Mouse (Mus musculus) heart, postnatal 36 days (tissue): ENCODE data around the gene Bcl7a. TPM values are rescaled to one million over a fixed set of nuclear protein-coding genes. Genes with fewer than 3 reads are reported as not detected.

Source experiments
- DNase-seq, 2 experiments: peaks; one replicate each; pipeline ENCODE4 v3.0.0; 2021 to 2022
- intact Hi-C: fragments of 180-260 bp; cut with DNase I; formaldehyde crosslinking; loops from one replicate; pipeline ENCODE4 v1.15.1; 2025
- total RNA-seq, 2 experiments: library from RNA; stranded (reverse); gene quantifications; 2 replicates each; pipeline ENCODE4 v1.2.3; 2021

Bcl7a gene
- total RNA-seq: 10 to 100 TPM in 1 of 2 experiments, 1 to 10 TPM in 1; 7.1 to 12.3 TPM

GRCm38 (mm10) chr5:123343707-123344627, at the start of gene Bcl7a:
Gene Bcl7a (plus strand): TSS chr5:123343834.
- peak; percentile 92 to 96 for DNase-seq
- intact Hi-C loops: no loop called here

- DNase-seq: no peak
- intact Hi-C loops: no loop called here
Observed at GRCm38 (mm10) chr5:123294653-123295052, 49.0 kb upstream of the Bcl7a start.

- no peak for DNase-seq
- intact Hi-C loops: loop anchor here (1.0 kb wide), 1 partner anchor 21 kb away; no protein-coding TSS in a partner anchor
Observed at GRCm38 (mm10) chr5:123296224-123296806, 47.3 kb upstream of the Bcl7a start.

- no peak for DNase-seq
- intact Hi-C loops: loop anchor here (1.0 kb wide), 1 partner anchor 20 kb away; no protein-coding TSS in a partner anchor
Observed at GRCm38 (mm10) chr5:123296972-123297754, 46.5 kb upstream of the Bcl7a start.

- intact Hi-C loops: no loop called here
- DNase-seq: no peak
Observed at GRCm38 (mm10) chr5:123297830-123298229, 45.8 kb upstream of the Bcl7a start.

- intact Hi-C loops: no loop called here
- no peak for DNase-seq
Observed at GRCm38 (mm10) chr5:123298526-123298925, 45.1 kb upstream of the Bcl7a start.

- intact Hi-C loops: no loop called here
- no peak for DNase-seq
Observed at GRCm38 (mm10) chr5:123300496-123301034, 43.1 kb upstream of the Bcl7a start.

- intact Hi-C loops: no loop called here
- peak; percentile 29 to 31 for DNase-seq
Observed at GRCm38 (mm10) chr5:123301780-123302521, 41.7 kb upstream of the Bcl7a start.

- DNase-seq: no peak
- intact Hi-C loops: no loop called here
Observed at GRCm38 (mm10) chr5:123307630-123308282, 35.9 kb upstream of the Bcl7a start.

GRCm38 (mm10) chr5:123309816-123310215, 33.8 kb upstream of the Bcl7a start:
- intact Hi-C loops: no loop called here
- no peak for DNase-seq

GRCm38 (mm10) chr5:123310221-123310620, 33.4 kb upstream of the Bcl7a start:
- no peak for DNase-seq
- intact Hi-C loops: no loop called here

- intact Hi-C loops: no loop called here
- no peak for DNase-seq
Observed at GRCm38 (mm10) chr5:123313058-123313630, 30.5 kb upstream of the Bcl7a start.

- DNase-seq: no peak
- intact Hi-C loops: no loop called here
Observed at GRCm38 (mm10) chr5:123313851-123314380, 29.7 kb upstream of the Bcl7a start.

GRCm38 (mm10) chr5:123315219-123315866, 28.3 kb upstream of the Bcl7a start:
- intact Hi-C loops: no loop called here
- DNase-seq: no peak

GRCm38 (mm10) chr5:123317992-123318391, 25.6 kb upstream of the Bcl7a start:
- DNase-seq: peak in 1 of 2 experiments; percentile 17
- intact Hi-C loops: loop anchor here (1.0 kb wide), 1 partner anchor 22 kb away; no protein-coding TSS in a partner anchor

- DNase-seq: no peak
- intact Hi-C loops: no loop called here
Observed at GRCm38 (mm10) chr5:123320136-123320535, 23.5 kb upstream of the Bcl7a start.

- intact Hi-C loops: no loop called here
- DNase-seq: no peak
Observed at GRCm38 (mm10) chr5:123324242-123324641, 19.4 kb upstream of the Bcl7a start.
